Mouse (Mus musculus): ENCODE data around the gene Fam24b.

Fam24b gene

DNA sequence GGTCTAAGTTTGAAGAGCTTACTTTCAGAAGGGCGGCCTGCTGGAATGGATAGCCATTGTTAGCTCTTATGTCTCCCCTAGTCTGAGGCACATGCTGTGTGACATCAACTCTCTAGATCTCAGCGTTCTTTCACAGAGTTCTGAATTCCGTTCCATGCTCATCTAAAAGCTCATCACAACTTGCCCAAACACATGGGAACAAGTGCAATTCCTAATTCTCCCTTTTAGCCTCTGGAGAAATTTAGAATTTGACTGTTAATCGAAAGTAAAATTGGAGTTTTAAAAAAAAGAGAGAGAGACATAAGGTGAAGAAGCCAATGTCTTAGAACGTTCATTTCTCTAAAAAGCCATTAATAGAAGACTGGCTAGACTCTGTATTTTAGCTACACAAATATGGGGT, at the start of gene Fam24b:
TSS of gene Fam24b (minus strand) at position 101 of the 400 bp plus-strand sequence.
- DNase-seq (ENCODE audit: extremely low spot score, low read depth, low spot score): no peak

DNA sequence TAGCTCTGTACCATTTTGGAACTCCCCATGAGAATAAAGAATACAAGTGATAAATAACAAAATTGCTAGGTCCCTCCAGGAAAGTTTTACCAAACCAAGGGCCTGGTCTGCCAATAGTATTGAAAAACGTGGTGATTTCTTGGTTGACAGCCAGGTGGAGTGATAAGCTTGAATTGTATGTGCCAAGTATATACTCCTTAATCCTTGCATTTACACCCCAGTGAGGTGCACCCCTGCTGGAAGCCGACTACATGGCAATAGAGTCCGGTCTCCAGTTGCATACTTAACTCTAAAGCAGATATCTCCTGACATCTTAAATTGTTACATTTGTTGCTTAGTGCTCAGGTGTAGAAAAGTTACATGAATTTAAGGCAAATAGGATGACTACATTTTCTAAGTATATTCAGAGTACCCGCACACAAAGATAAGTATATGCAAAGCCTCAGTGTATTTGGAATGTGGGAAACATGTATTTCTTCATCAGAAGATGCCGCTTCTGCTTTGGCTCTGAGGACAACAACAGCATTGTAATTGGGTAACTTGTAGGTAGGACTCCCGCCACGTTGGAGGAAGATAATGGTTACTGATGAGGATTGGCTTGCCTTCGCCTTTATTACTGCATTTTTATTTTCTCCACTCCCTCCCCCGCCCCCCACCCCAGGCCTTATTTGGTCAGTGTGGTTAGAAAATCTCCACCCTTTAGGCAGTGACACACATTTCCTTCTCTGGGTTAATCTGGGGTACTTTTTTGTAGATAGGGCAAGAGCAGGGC, 42.8 kb upstream of the Fam24b start:
- no peak for DNase-seq (ENCODE audit: extremely low spot score, low read depth, low spot score)

GRCm38 (mm10) chr7:131371470-131371860, 42.1 kb upstream of the Fam24b start:
- DNase-seq (ENCODE audit: extremely low spot score, low read depth, low spot score): peak; percentile 6

DNA sequence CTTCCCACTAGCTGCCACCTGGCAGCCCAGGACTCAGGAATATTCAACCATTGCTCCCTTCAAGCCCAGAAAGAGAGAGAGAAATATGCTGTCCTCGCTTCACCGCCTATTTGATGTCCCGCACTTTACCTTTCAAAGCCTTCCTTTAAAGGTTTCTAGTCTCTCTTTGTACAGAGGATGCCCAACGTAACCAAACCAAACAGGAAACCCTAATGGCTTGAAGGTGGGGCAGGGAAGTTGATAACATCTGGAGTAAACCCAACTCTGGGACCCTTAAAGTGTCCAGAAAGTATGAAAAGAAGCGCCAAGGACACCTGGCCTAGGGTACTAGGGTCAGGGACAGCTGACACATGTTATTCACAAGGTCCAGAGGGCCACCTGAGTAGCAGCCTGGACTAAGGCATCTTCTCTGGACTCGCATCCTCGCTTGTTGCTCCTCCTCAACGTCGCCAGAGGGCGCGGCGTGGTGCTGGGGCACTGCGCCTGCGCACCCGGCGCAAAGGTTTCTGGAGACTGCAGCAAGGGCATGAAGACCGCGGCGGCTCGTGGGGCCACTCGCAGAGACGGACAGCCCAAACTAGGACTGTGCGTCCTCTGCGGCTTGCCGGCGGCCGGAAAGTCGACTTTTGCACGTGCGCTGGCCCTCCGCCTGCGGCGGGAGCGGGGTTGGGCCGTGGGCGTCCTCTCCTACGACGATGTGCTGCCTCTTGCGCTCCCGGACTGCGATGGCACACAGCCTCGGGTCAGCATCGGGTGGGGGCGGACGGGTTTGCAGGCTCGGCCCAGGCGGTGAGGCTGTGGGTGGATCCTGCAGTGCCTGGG, 41.5 kb upstream of the Fam24b start, which contains the start of gene Pstk:
TSS of gene Pstk (plus strand) at position 494 of the 822 bp plus-strand sequence.
- DNase-seq (ENCODE audit: extremely low spot score, low read depth, low spot score): peak; percentile 78

DNA sequence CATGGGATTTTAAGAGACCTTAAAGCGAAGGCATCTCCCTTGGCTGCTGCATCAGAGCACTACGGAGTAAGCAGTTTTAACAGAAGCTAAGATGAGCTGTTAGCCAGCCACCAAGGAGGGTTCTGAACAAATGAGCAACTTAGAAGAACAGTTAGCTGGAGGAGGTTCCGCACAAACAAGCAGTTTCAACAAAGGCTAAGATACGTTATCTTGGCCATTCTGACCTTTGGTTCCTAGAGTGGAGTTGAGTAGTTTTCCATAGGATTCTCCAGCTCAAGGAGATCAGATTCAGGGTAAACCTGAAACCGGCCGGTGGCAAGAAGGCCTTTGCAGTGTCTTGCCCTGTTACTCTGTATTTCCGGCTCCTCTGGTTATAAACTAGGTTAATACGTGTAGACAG, 34.8 kb upstream of the Fam24b start:
- DNase-seq (ENCODE audit: extremely low spot score, low read depth, low spot score): no peak

DNA sequence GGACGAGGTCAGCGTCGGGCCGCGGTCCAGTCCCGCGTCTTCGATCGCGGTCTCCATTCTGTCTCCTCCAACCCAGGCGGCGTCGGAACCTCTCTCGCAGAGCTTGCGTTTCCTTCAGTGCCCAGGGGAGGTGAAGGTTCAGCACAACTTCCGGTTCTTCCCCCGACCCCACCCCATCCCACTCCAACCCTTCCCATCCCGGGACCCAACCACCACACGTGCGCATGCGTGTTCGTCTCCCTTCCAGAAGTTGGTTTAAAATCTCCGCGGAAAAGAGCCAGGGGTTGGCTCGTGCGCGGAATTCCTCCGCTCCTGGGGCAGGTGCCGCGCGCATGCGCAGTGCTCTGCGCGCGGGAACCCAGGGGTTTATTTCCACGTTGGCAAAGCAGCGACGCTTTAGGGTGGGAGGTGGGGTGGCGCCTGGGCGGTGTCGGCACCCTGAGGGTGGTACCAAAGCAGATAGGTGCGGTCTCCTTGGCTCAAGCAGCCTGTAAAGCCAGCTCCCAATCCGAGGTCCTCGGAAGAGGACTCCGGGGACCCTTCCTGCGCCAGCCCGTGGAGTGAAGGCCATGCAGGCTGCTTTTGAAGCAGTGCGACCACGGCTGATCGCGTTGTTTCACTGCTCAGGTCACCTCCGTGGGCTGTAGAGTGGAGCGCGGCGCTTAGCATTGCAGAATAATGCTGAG, 33.4 kb upstream of the Fam24b start, which contains the start of gene 2310057M21Rik:
TSS of gene 2310057M21Rik (minus strand) at position 145 of the 686 bp plus-strand sequence.
- DNase-seq (ENCODE audit: extremely low spot score, low read depth, low spot score): peak; percentile 97

DNA sequence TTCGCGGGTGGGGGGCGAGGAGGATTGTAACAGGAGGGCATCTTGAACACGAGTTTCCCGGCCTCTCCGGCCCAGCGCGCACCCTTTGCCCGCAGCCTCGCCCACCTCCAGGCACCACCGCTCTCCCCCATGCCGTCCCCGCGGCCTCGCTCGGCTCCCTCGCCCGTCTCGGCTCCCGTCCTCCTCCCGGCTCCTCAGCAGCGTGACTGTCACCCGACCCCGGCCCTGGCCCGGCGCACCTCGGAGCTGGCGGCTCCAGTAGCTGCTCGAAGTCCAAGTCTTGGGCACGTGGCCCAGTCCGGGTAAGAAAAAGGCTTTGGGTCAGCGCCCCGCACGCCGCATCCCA, 32.9 kb upstream of the Fam24b start:
- DNase-seq (ENCODE audit: extremely low spot score, low read depth, low spot score): no peak

GRCm38 (mm10) chr7:131356105-131356504, 26.8 kb upstream of the Fam24b start:
- no peak for DNase-seq (ENCODE audit: extremely low spot score, low read depth, low spot score)

- no peak for DNase-seq (ENCODE audit: extremely low spot score, low read depth, low spot score)
Observed at GRCm38 (mm10) chr7:131345856-131346541, 16.7 kb upstream of the Fam24b start.

- DNase-seq (ENCODE audit: extremely low spot score, low read depth, low spot score): no peak
Observed at GRCm38 (mm10) chr7:131337502-131338068, 8.3 kb upstream of the Fam24b start.

DNA sequence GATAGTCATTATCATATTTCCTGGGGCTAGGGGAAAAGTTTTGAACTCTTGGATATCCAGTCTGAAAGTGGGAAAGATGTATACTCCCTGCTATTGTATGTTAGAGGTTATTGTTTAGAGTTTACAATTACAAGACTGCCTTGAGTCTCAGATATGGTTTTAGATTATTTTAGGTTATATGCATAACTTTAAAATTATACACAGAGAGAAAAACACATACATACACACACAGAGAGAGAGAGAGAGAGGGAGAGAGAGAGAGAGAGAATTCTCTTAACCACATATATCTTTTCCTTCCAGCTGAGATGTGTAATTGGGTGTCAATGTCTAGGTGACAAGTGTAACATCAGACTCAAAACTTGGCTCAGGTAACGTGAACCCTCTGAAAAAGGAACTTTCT, 4.2 kb upstream of the Fam24b start, which contains the start of gene Fam24a:
TSS of gene Fam24a (plus strand) at position 301 of the 400 bp plus-strand sequence.
- DNase-seq (ENCODE audit: extremely low spot score, low read depth, low spot score): no peak

GRCm38 (mm10) chr7:131331688-131332087, 2.4 kb upstream of the Fam24b start:
- DNase-seq (ENCODE audit: extremely low spot score, low read depth, low spot score): no peak

DNA sequence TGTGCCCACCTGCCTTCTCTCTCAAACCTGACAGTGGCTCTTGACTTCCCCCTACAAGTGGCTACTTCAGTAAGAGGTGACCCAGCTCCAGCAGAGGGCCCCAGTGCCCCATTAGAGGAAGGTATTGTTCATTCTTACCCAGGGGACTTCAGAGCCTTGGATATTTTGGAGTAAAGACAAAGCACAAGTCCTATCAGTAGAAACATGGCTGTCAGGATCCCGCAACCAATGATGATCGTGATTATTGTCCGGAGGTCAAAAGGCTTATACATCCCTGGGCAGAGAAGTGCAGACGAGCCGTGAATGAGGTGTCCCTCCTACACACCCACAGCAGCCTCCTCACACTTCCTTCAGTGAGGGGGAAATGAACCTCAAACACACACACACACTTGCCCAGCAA, 2.3 kb downstream of the Fam24b start:
- DNase-seq (ENCODE audit: extremely low spot score, low read depth, low spot score): no peak

GRCm38 (mm10) chr7:131322192-131322591, 7.1 kb downstream of the Fam24b start, which contains the start of gene Cuzd1:
TSS of gene Cuzd1 (minus strand) at chr7:131322292.
- no peak for DNase-seq (ENCODE audit: extremely low spot score, low read depth, low spot score)

DNA sequence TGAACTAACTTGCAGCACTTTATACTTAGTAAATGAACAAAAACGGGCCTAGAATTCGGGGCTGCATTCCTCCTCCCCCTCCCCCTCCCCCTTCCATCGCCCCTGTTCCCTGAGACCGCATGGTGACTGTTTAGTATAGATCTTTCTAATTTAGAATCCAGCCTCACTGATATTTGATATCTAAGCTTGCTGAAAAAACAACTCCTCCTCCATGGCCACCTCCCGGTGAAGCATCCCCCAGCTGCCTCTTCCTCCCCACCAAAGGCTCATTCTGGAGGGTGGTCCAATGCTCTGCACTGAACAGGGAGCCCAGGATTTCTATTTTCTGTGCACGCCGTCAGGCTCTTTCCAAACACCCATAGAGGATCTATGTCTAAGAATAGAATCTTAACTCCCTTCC, 11.0 kb downstream of the Fam24b start:
- no peak for DNase-seq (ENCODE audit: extremely low spot score, low read depth, low spot score)

GRCm38 (mm10) chr7:131317587-131317986, 11.7 kb downstream of the Fam24b start:
- DNase-seq (ENCODE audit: extremely low spot score, low read depth, low spot score): no peak

DNA sequence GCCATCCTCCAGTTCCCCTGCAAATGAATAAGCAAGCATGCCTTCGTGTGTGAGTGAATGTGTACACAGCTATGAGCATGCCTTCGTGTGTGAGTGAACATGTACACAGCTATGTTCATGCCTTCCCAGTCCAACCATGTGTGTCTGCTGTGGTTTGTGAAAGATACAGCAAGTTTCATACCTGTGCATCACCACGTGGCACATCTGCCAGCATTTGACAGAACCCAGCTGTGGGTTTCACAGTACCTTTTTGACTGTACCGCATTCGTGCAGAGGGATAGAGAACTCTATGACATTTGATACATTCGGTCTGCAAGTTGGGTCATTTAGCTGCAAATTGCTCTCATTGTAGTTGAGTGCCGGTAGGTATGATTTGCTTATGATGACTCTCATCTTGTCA, 14.8 kb downstream of the Fam24b start:
- no peak for DNase-seq (ENCODE audit: extremely low spot score, low read depth, low spot score)

DNA sequence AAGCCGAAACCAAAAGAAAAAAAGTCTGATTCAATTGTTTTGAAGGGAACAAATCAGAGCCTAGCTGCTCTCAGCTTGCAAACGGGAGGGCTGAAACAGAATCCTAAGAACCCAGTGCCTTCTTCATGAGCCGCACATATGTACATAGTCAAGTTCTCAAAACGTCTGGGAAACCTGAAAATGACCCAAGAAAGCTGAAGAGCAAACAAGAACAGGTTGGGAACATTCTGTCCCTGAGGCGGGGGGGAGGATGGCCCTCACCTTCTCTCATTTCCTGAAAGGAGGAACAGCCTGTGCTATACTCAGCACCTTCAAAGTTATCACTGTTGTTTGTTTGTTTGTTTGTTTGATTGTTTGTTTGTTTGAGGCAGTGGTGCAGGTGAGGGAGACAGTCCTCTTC, 22.6 kb downstream of the Fam24b start:
- no peak for DNase-seq (ENCODE audit: extremely low spot score, low read depth, low spot score)

DNA sequence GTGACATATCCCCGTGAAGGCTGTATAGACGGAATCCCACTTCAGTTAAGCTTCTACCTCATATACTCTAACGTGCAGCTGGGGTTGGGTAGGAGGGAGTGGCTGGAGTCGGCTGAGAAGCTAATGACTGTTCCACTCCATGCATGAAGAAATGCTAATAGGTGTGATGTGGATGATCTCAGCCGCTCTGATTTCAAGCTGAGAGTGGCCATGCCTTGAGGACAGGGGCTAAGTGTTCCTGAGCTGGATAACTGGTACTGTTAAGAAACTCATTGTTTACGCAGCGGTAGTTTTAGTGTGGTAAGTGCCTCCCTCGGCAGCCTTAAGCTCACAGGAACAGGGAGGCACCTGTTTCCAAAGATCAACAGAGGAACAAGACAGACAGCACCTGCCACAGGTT, 26.0 kb downstream of the Fam24b start:
- no peak for DNase-seq (ENCODE audit: extremely low spot score, low read depth, low spot score)

GRCm38 (mm10) chr7:131297151-131297550, 32.2 kb downstream of the Fam24b start:
- no peak for DNase-seq (ENCODE audit: extremely low spot score, low read depth, low spot score)
